In the genomic region with DNA sequence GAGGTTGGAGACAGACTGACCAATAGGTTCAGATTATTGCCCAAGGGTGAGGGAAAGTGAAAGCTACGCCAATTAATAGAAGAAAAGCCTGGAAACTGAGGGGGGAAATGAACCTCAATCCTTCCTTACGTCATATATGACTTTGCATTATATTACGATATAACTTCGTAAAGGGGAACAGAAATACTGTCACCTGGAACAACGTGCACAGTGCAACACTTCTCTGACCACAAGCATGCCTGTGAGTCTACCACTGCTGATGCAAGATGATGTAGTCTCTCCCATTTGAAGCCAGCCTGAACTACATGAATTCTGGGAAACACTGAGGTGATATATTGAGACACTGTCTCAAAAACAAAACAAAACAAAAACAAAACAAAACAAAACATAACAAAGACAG, we compare ENCODE assay signal across 16 mouse cellular contexts.
"Had no signal": no experiment of that assay in that cellular context is flagged by ENCODE, and none has a peak within 500 bp of the region (broad histone marks: within the 10 kb centered on the region; RNA-seq: fewer than 3 reads in every experiment).

No protein-coding gene starts in this region.

- ATAC-seq: hindbrain, embryonic 16.5 days; inflammation-experienced regulatory T-cells, adult 6 months; intestine, embryonic 15.5 days; intestine, postnatal 0 days; liver, embryonic 12.5 days had no signal

- DNase-seq: gastrocnemius, postnatal 14 days; gastrocnemius, postnatal 36 days; heart, adult 18-20 months; heart, postnatal 10 days; heart, postnatal 4 days; kidney, adult 18-20 months; kidney, adult 8-10 months; kidney, postnatal 10 days; kidney, postnatal 25 days; kidney, postnatal 4 days; left cerebral cortex, postnatal 4 days had no signal
